Mouse (Mus musculus) small intestine, adult 2 months (tissue): Measurements from ENCODE around the gene Fam213b. TPM values are rescaled to one million over a fixed set of nuclear protein-coding genes. Genes with fewer than 3 reads are reported as not detected.

Experiments
- H3K27ac ChIP-seq: fragments of 200-500 bp; 2 replicates; pipeline ENCODE4 v1.5.1; 2012; ENCODE audit warnings: low read depth, low read length, control low read depth, inconsistent platforms; ENCODE audit not compliant: insufficient read depth
- H3K27me3 ChIP-seq: fragments of 200-500 bp; 2 replicates; pipeline ENCODE4 v1.6.1; 2012; ENCODE audit warnings: mild to moderate bottlenecking, moderate library complexity, low read length, inconsistent platforms; ENCODE audit not compliant: control insufficient read depth, insufficient read depth
- H3K36me3 ChIP-seq: fragments of 200-500 bp; 2 replicates; pipeline ENCODE4 v1.6.1; 2012; ENCODE audit warnings: mild to moderate bottlenecking, low read length, control low read depth, inconsistent platforms; ENCODE audit not compliant: control insufficient read depth, insufficient read depth
- H3K4me1 ChIP-seq: fragments of 200-500 bp; 2 replicates; pipeline ENCODE4 v1.6.1; 2012; ENCODE audit warnings: low read length, inconsistent platforms, mixed read lengths; ENCODE audit not compliant: control insufficient read depth, insufficient read depth, insufficient read length
- H3K4me3 ChIP-seq: fragments of 200-500 bp; 2 replicates; pipeline ENCODE4 v1.5.1; 2012; ENCODE audit warnings: low read depth, mild to moderate bottlenecking, control low read depth, inconsistent platforms, low read length, moderate library complexity
- CTCF ChIP-seq: fragments of 200-500 bp; IDR thresholded peaks from 2 replicates; pipeline ENCODE4 v1.5.1; 2012; ENCODE audit warnings: low read depth, mild to moderate bottlenecking, control low read depth, inconsistent platforms, low read length, moderate library complexity, mixed read lengths; ENCODE audit not compliant: insufficient replicate concordance, insufficient read length; ENCODE audit errors: extremely low read depth
- POLR2A ChIP-seq: fragments of 200-500 bp; IDR thresholded peaks from 2 replicates; pipeline ENCODE4 v1.6.1; 2012; ENCODE audit warnings: low read depth, mild to moderate bottlenecking, control low read depth, inconsistent platforms, low read length, moderate library complexity
- WGBS: fragments of 180-500 bp; shearing (Covaris S2); methylation state at CpG from one replicate; pipeline ENCODE4 v1.1.7; 2018; 5-methylcytosine and 5-hydroxymethylcytosine counted together
- polyA plus RNA-seq: library from polyadenylated mRNA; depleted of rRNA; stranded (reverse); fragments of >200 nt; gene quantifications from 2 replicates; pipeline ENCODE4 v1.2.3, GENCODE M21; 2012

The Fam213b gene
- polyA plus RNA-seq, 1 experiment = 197 TPM

GRCm38 (mm10) chr4:154908490-154908889, 9.6 kb upstream of the Fam213b start:
- WGBS = 80% methylated on average over 5 of the region's 5 CpGs
- Histone ChIP-seq H3K27ac (no peak overlapping the region), H3K27me3 (no peaks in the 10 kb centered on the region), H3K4me3 (no peak overlapping the region), H3K36me3 (no peaks in the 10 kb centered on the region), H3K4me1 (peaks cover 37% of the 10 kb centered on the region)
- TF ChIP-seq CTCF (no peak), POLR2A (no peak)

- H3K27me3 ChIP-seq = no peaks in the 10 kb centered on the region
- no peaks in the 10 kb centered on the region for H3K36me3 ChIP-seq
- no peak overlapping the region for H3K27ac ChIP-seq
- no peak overlapping the region for H3K4me3 ChIP-seq
- peak; percentile 79; the same call in 1 of the 2 replicates for TF ChIP-seq CTCF
- no peak for TF ChIP-seq POLR2A
- 34% methylated on average over 17 of the region's 17 CpGs for WGBS
- H3K4me1 ChIP-seq = peaks cover 30% of the 10 kb centered on the region
Observed at GRCm38 (mm10) chr4:154907833-154908232, 8.9 kb upstream of the Fam213b start.

GRCm38 (mm10) chr4:154904185-154905071, 5.5 kb upstream of the Fam213b start:
- Histone ChIP-seq H3K4me1 (peaks cover 3% of the 10 kb centered on the region), H3K27ac (no peak overlapping the region), H3K4me3 (peak overlapping the region; percentile 59), H3K27me3 (no peaks in the 10 kb centered on the region), H3K36me3 (no peaks in the 10 kb centered on the region)
- WGBS = 1% methylated on average over 16 of the region's 16 CpGs
- TF ChIP-seq CTCF (no peak), POLR2A (no peak)

- Histone ChIP-seq H3K4me1 (peaks cover 8% of the 10 kb centered on the region), H3K36me3 (no peaks in the 10 kb centered on the region), H3K27me3 (no peaks in the 10 kb centered on the region), H3K27ac (no peak overlapping the region), H3K4me3 (no peak overlapping the region)
- WGBS = 90% methylated on average over 2 of the region's 2 CpGs
- TF ChIP-seq POLR2A (no peak), CTCF (no peak)
Observed at GRCm38 (mm10) chr4:154902371-154902770, 3.4 kb upstream of the Fam213b start.

- Histone ChIP-seq H3K27ac (peak overlapping the region; percentile 55), H3K4me1 (peaks cover 21% of the 10 kb centered on the region), H3K36me3 (peaks cover 17% of the 10 kb centered on the region), H3K27me3 (no peaks in the 10 kb centered on the region), H3K4me3 (peak overlapping the region; percentile 73)
- TF ChIP-seq CTCF (no peak), POLR2A (no peak; the same call in 1 of the 2 replicates)
- 47% methylated on average over 6 of the region's 6 CpGs for WGBS
Observed at GRCm38 (mm10) chr4:154897676-154898465, 1.1 kb downstream of the Fam213b start.

GRCm38 (mm10) chr4:154895549-154895948, 3.4 kb downstream of the Fam213b start:
- WGBS = 85% methylated on average over 5 of the region's 5 CpGs
- Histone ChIP-seq H3K27ac (no peak overlapping the region), H3K27me3 (no peaks in the 10 kb centered on the region), H3K36me3 (peaks cover 17% of the 10 kb centered on the region), H3K4me3 (no peak overlapping the region), H3K4me1 (peaks cover 21% of the 10 kb centered on the region)
- no peak for TF ChIP-seq CTCF
- TF ChIP-seq POLR2A = no peak

GRCm38 (mm10) chr4:154890887-154891286, 8.0 kb downstream of the Fam213b start:
- WGBS = 57% methylated on average over 14 of the region's 14 CpGs
- no peak for TF ChIP-seq POLR2A
- TF ChIP-seq CTCF = no peak
- no peaks in the 10 kb centered on the region for H3K27me3 ChIP-seq
- H3K4me1 ChIP-seq = no peaks in the 10 kb centered on the region; the same call in 1 of the 2 replicates
- peaks cover 6% of the 10 kb centered on the region; the same call in 1 of the 2 replicates for H3K36me3 ChIP-seq
- no peak overlapping the region for H3K27ac ChIP-seq
- no peak overlapping the region for H3K4me3 ChIP-seq
